Mouse (Mus musculus): ENCODE data around the gene C2cd6. TPM values are rescaled to one million over a fixed set of nuclear protein-coding genes. Genes with fewer than 3 reads are reported as not detected.

Gene C2cd6
- total and polyA plus RNA-seq, 2 experiments from 2014 or later: not detected

GRCm38 (mm10) chr1:59063697-59064096, 31.0 kb downstream of the C2cd6 start:
- DNase-seq (ENCODE audit: low spot score) (no peak), ATAC-seq (ENCODE audit: insufficient read depth, low read depth) (no peak)
- Histone ChIP-seq H3K9ac (replicated peaks; ENCODE audit: low read depth, low read length) (no peak overlapping the region), H3K4me2 (ENCODE audit: low read depth, low read length) (no peak overlapping the region), H3K27me3 (ENCODE audit: control insufficient read depth, insufficient read depth, low read length) (no peaks in the 10 kb centered on the region), H3K4me3 (ENCODE audit: low read depth, low read length) (no peak overlapping the region), H3K4me1 (ENCODE audit: control insufficient read depth, insufficient read depth) (no peaks in the 10 kb centered on the region), H3K27ac (ENCODE audit: low read depth) (no peak overlapping the region), H3K36me3 (replicated peaks; ENCODE audit: control insufficient read depth, insufficient read depth, low read length) (no peaks in the 10 kb centered on the region), H3K9me3 (replicated peaks; ENCODE audit: control insufficient read depth, low read length) (no peaks in the 10 kb centered on the region)
- TF ChIP-seq CTCF (IDR thresholded peaks at IDR 0.05; ENCODE audit: low read depth) (no peak), EP300 (IDR thresholded peaks at IDR 0.05; ENCODE audit: low read depth) (no peak)
- WGBS: 51% methylated on average over 3 of the region's 3 CpGs

- Histone ChIP-seq H3K4me2 (ENCODE audit: low read depth, low read length) (no peak overlapping the region), H3K36me3 (replicated peaks; ENCODE audit: control insufficient read depth, insufficient read depth, low read length) (no peaks in the 10 kb centered on the region), H3K9me3 (replicated peaks; ENCODE audit: control insufficient read depth, low read length) (no peaks in the 10 kb centered on the region), H3K27me3 (ENCODE audit: control insufficient read depth, insufficient read depth, low read length) (no peaks in the 10 kb centered on the region), H3K4me1 (ENCODE audit: control insufficient read depth, insufficient read depth) (no peaks in the 10 kb centered on the region), H3K4me3 (ENCODE audit: low read depth, low read length) (no peak overlapping the region), H3K9ac (replicated peaks; ENCODE audit: low read depth, low read length) (no peak overlapping the region), H3K27ac (ENCODE audit: low read depth) (no peak overlapping the region)
- 43% methylated on average over 2 of the region's 2 CpGs for WGBS
- DNase-seq (ENCODE audit: low spot score) (no peak), ATAC-seq (ENCODE audit: insufficient read depth, low read depth) (no peak)
- TF ChIP-seq CTCF (IDR thresholded peaks at IDR 0.05; ENCODE audit: low read depth): no peak
These were observed 37.7 kb downstream of the C2cd6 start for GRCm38 (mm10) chr1:59056955-59057354.

GRCm38 (mm10) chr1:59051306-59051705, 43.4 kb downstream of the C2cd6 start:
- Histone ChIP-seq H3K27ac (ENCODE audit: low read depth) (no peak overlapping the region), H3K9me3 (replicated peaks; ENCODE audit: control insufficient read depth, low read length) (no peaks in the 10 kb centered on the region), H3K4me3 (ENCODE audit: low read depth, low read length) (no peak overlapping the region), H3K36me3 (replicated peaks; ENCODE audit: control insufficient read depth, insufficient read depth, low read length) (no peaks in the 10 kb centered on the region), H3K27me3 (ENCODE audit: control insufficient read depth, insufficient read depth, low read length) (no peaks in the 10 kb centered on the region), H3K4me1 (ENCODE audit: control insufficient read depth, insufficient read depth) (no peaks in the 10 kb centered on the region), H3K9ac (replicated peaks; ENCODE audit: low read depth, low read length) (no peak overlapping the region), H3K4me2 (ENCODE audit: low read depth, low read length) (no peak overlapping the region)
- WGBS: 65% methylated on average over 2 of the region's 2 CpGs
- no peak for ATAC-seq (ENCODE audit: insufficient read depth, low read depth)
- no peak for TF ChIP-seq CTCF (IDR thresholded peaks at IDR 0.05; ENCODE audit: low read depth)
- TF ChIP-seq EP300 (IDR thresholded peaks at IDR 0.05; ENCODE audit: low read depth): no peak
- DNase-seq (ENCODE audit: low spot score): no peak

- no peak for DNase-seq (ENCODE audit: low spot score)
- no peaks in the 10 kb centered on the region for H3K36me3 ChIP-seq (replicated peaks; ENCODE audit: control insufficient read depth, insufficient read depth, low read length)
- no peaks in the 10 kb centered on the region for H3K4me1 ChIP-seq (ENCODE audit: control insufficient read depth, insufficient read depth)
- no peak overlapping the region for H3K4me3 ChIP-seq (ENCODE audit: low read depth, low read length)
- no peaks in the 10 kb centered on the region for H3K9me3 ChIP-seq (replicated peaks; ENCODE audit: control insufficient read depth, low read length)
- H3K4me2 ChIP-seq (ENCODE audit: low read depth, low read length): no peak overlapping the region
- 74% methylated on average over 5 of the region's 5 CpGs for WGBS
- H3K27me3 ChIP-seq (ENCODE audit: control insufficient read depth, insufficient read depth, low read length): no peaks in the 10 kb centered on the region
- ATAC-seq (ENCODE audit: insufficient read depth, low read depth): no peak
- TF ChIP-seq EP300 (IDR thresholded peaks at IDR 0.05; ENCODE audit: low read depth) (no peak), CTCF (IDR thresholded peaks at IDR 0.05; ENCODE audit: low read depth) (no peak)
- no peak overlapping the region for H3K27ac ChIP-seq (ENCODE audit: low read depth)
- H3K9ac ChIP-seq (replicated peaks; ENCODE audit: low read depth, low read length): no peak overlapping the region
These were observed 57.0 kb downstream of the C2cd6 start for GRCm38 (mm10) chr1:59037723-59038122.

GRCm38 (mm10) chr1:59021556-59021955, 73.1 kb downstream of the C2cd6 start:
- H3K9ac ChIP-seq (replicated peaks; ENCODE audit: low read depth, low read length): no peak overlapping the region
- H3K4me3 ChIP-seq (ENCODE audit: low read depth, low read length): no peak overlapping the region
- ATAC-seq (ENCODE audit: insufficient read depth, low read depth) (no peak), DNase-seq (ENCODE audit: low spot score) (no peak)
- no peaks in the 10 kb centered on the region for H3K27me3 ChIP-seq (ENCODE audit: control insufficient read depth, insufficient read depth, low read length)
- H3K36me3 ChIP-seq (replicated peaks; ENCODE audit: control insufficient read depth, insufficient read depth, low read length): no peaks in the 10 kb centered on the region
- TF ChIP-seq EP300 (IDR thresholded peaks at IDR 0.05; ENCODE audit: low read depth): no peak
- TF ChIP-seq CTCF (IDR thresholded peaks at IDR 0.05; ENCODE audit: low read depth): no peak
- no peak overlapping the region for H3K4me2 ChIP-seq (ENCODE audit: low read depth, low read length)
- 87% methylated on average over 3 of the region's 3 CpGs for WGBS
- H3K4me1 ChIP-seq (ENCODE audit: control insufficient read depth, insufficient read depth): no peaks in the 10 kb centered on the region
- H3K27ac ChIP-seq (ENCODE audit: low read depth): no peak overlapping the region
- H3K9me3 ChIP-seq (replicated peaks; ENCODE audit: control insufficient read depth, low read length): no peaks in the 10 kb centered on the region

- peak; percentile 57 for DNase-seq (ENCODE audit: low spot score)
- ATAC-seq (ENCODE audit: insufficient read depth, low read depth): no peak
These were observed 85.5 kb downstream of the C2cd6 start for GRCm38 (mm10) chr1:59009250-59009649.

More at GRCm38 (mm10) chr1:59009250-59009649, 85.5 kb downstream of the C2cd6 start:
- Histone ChIP-seq H3K36me3 (replicated peaks; ENCODE audit: control insufficient read depth, insufficient read depth, low read length) (no peaks in the 10 kb centered on the region), H3K4me1 (ENCODE audit: control insufficient read depth, insufficient read depth) (no peaks in the 10 kb centered on the region), H3K4me2 (ENCODE audit: low read depth, low read length) (no peak overlapping the region), H3K27me3 (ENCODE audit: control insufficient read depth, insufficient read depth, low read length) (no peaks in the 10 kb centered on the region), H3K9me3 (replicated peaks; ENCODE audit: control insufficient read depth, low read length) (no peaks in the 10 kb centered on the region), H3K4me3 (ENCODE audit: low read depth, low read length) (no peak overlapping the region), H3K27ac (ENCODE audit: low read depth) (no peak overlapping the region), H3K9ac (replicated peaks; ENCODE audit: low read depth, low read length) (no peak overlapping the region)
- TF ChIP-seq CTCF (IDR thresholded peaks at IDR 0.05; ENCODE audit: low read depth) (peak; percentile 39), EP300 (IDR thresholded peaks at IDR 0.05; ENCODE audit: low read depth) (no peak)
- 33% methylated on average over 4 of the region's 4 CpGs for WGBS

Other genes starting within 250 kb of the C2cd6 start
- 87.2 and 117 TPM in 2 replicates for gene Trak2, start 121.5 kb downstream of the C2cd6 start, total RNA-seq (2014; rRNA removed; ENCODE audit: low replicate concordance)
- gene Trak2, start 121.5 kb downstream of the C2cd6 start, polyA plus RNA-seq (2015; fragmentation: Nextera tagmentation; extraction: Ambion mirVana): 26.9 and 32.7 TPM in 2 replicates
- 9.7 and 22.7 TPM in 2 replicates for gene Stradb, start 121.4 kb downstream of the C2cd6 start, total RNA-seq (2014; rRNA removed; ENCODE audit: low replicate concordance)
- gene Stradb, start 121.4 kb downstream of the C2cd6 start, polyA plus RNA-seq (2015; fragmentation: Nextera tagmentation; extraction: Ambion mirVana): 25.1 and 27.4 TPM in 2 replicates
- gene Tmem237, start 25.5 kb upstream of the C2cd6 start, total RNA-seq (2014; rRNA removed; ENCODE audit: low replicate concordance): 7.6 and 15.9 TPM in 2 replicates
- gene Tmem237, start 25.5 kb upstream of the C2cd6 start, polyA plus RNA-seq (2015; fragmentation: Nextera tagmentation; extraction: Ambion mirVana): 6.6 and 9.2 TPM in 2 replicates
- gene Mpp4, start 68.5 kb upstream of the C2cd6 start, total RNA-seq (2014; rRNA removed; ENCODE audit: low replicate concordance): not detected in 2 replicates
- 0.05 TPM in 1 of 2 replicates, not detected in the other for gene Mpp4, start 68.5 kb upstream of the C2cd6 start, polyA plus RNA-seq (2015; fragmentation: Nextera tagmentation; extraction: Ambion mirVana)
- 9.7 and 20.2 TPM in 2 replicates for gene Als2, start 142.3 kb upstream of the C2cd6 start, total RNA-seq (2014; rRNA removed; ENCODE audit: low replicate concordance)
- 2.7 and 2.9 TPM in 2 replicates for gene Als2, start 142.3 kb upstream of the C2cd6 start, polyA plus RNA-seq (2015; fragmentation: Nextera tagmentation; extraction: Ambion mirVana)
- 1.0 TPM in 1 of 2 replicates, not detected in the other for gene Cdk15, start 162.0 kb upstream of the C2cd6 start, total RNA-seq (2014; rRNA removed; ENCODE audit: low replicate concordance)
- 0.14 TPM in 1 of 2 replicates, not detected in the other for gene Cdk15, start 162.0 kb upstream of the C2cd6 start, polyA plus RNA-seq (2015; fragmentation: Nextera tagmentation; extraction: Ambion mirVana)

Measured in heart, postnatal 0 days (tissue).